Mouse (Mus musculus): ENCODE data around the gene Dnajc13.

The Dnajc13 gene

GRCm38 (mm10) chr9:104182328-104182727 lies 80.4 kb downstream of the Dnajc13 start:
- DNase-seq (ENCODE audit: low spot score in 2 of 2) = no peak

GRCm38 (mm10) chr9:104181626-104182025 lies 81.1 kb downstream of the Dnajc13 start:
- no peak for DNase-seq (ENCODE audit: low spot score in 2 of 2)

GRCm38 (mm10) chr9:104180046-104180445 lies 82.7 kb downstream of the Dnajc13 start:
- no peak for DNase-seq (ENCODE audit: low spot score in 2 of 2)

GRCm38 (mm10) chr9:104172342-104172741 lies 90.4 kb downstream of the Dnajc13 start:
- no peak for DNase-seq (ENCODE audit: low spot score in 2 of 2)

GRCm38 (mm10) chr9:104171651-104172050 lies 91.1 kb downstream of the Dnajc13 start:
- no peak for DNase-seq (ENCODE audit: low spot score in 2 of 2)

- DNase-seq (ENCODE audit: low spot score in 2 of 2) = no peak
Observed at GRCm38 (mm10) chr9:104169986-104170385, 92.7 kb downstream of the Dnajc13 start.

GRCm38 (mm10) chr9:104165926-104166325 lies 96.8 kb downstream of the Dnajc13 start:
- no peak for DNase-seq (ENCODE audit: low spot score in 2 of 2)

- DNase-seq (ENCODE audit: low spot score in 2 of 2) = no peak
Observed at GRCm38 (mm10) chr9:104164194-104164593, 98.5 kb downstream of the Dnajc13 start.

GRCm38 (mm10) chr9:104161117-104161516 lies 101.6 kb downstream of the Dnajc13 start:
- no peak for DNase-seq (ENCODE audit: low spot score in 2 of 2)

GRCm38 (mm10) chr9:104157291-104157690 lies 105.4 kb downstream of the Dnajc13 start:
- no peak for DNase-seq (ENCODE audit: low spot score in 2 of 2)

GRCm38 (mm10) chr9:104156506-104156905 lies 106.2 kb downstream of the Dnajc13 start:
- DNase-seq (ENCODE audit: low spot score in 2 of 2) = no peak

GRCm38 (mm10) chr9:104155100-104155715 lies 107.5 kb downstream of the Dnajc13 start:
- DNase-seq (ENCODE audit: low spot score in 2 of 2) = no peak

- no peak for DNase-seq (ENCODE audit: low spot score in 2 of 2)
Observed at GRCm38 (mm10) chr9:104152121-104152520, 110.6 kb downstream of the Dnajc13 start.

- DNase-seq (ENCODE audit: low spot score in 2 of 2) = no peak
Observed at GRCm38 (mm10) chr9:104148969-104149368, 113.8 kb downstream of the Dnajc13 start.

- DNase-seq (ENCODE audit: low spot score in 2 of 2) = no peak
Observed at GRCm38 (mm10) chr9:104146683-104147082, 116.0 kb downstream of the Dnajc13 start.

- no peak for DNase-seq (ENCODE audit: low spot score in 2 of 2)
Observed at GRCm38 (mm10) chr9:104144314-104144996, 118.3 kb downstream of the Dnajc13 start.

GRCm38 (mm10) chr9:104142805-104143204 lies 119.9 kb downstream of the Dnajc13 start:
- no peak for DNase-seq (ENCODE audit: low spot score in 2 of 2)

GRCm38 (mm10) chr9:104140351-104140750 lies 122.4 kb downstream of the Dnajc13 start:
- DNase-seq (ENCODE audit: low spot score in 2 of 2) = no peak

GRCm38 (mm10) chr9:104130141-104130755 lies 132.5 kb downstream of the Dnajc13 start:
- peak in 1 of 2 experiments; percentile 52 for DNase-seq (ENCODE audit: low spot score in 2 of 2)

GRCm38 (mm10) chr9:104128110-104128509 lies 134.6 kb downstream of the Dnajc13 start:
- DNase-seq (ENCODE audit: low spot score in 2 of 2) = no peak

- no peak for DNase-seq (ENCODE audit: low spot score in 2 of 2)
Observed at GRCm38 (mm10) chr9:104126833-104127232, 135.9 kb downstream of the Dnajc13 start, which contains the start of gene Ackr4. Ackr4 (minus strand) TSS chr9:104126933.

- no peak for DNase-seq (ENCODE audit: low spot score in 2 of 2)
Observed at GRCm38 (mm10) chr9:104123622-104124021, 139.1 kb downstream of the Dnajc13 start.

GRCm38 (mm10) chr9:104123101-104123500 lies 139.6 kb downstream of the Dnajc13 start:
- DNase-seq (ENCODE audit: low spot score in 2 of 2) = no peak

Data from urinary bladder, postnatal 4 days (tissue).